Comparison of ENCODE assay signal across 21 mouse cellular contexts in the genomic region with DNA sequence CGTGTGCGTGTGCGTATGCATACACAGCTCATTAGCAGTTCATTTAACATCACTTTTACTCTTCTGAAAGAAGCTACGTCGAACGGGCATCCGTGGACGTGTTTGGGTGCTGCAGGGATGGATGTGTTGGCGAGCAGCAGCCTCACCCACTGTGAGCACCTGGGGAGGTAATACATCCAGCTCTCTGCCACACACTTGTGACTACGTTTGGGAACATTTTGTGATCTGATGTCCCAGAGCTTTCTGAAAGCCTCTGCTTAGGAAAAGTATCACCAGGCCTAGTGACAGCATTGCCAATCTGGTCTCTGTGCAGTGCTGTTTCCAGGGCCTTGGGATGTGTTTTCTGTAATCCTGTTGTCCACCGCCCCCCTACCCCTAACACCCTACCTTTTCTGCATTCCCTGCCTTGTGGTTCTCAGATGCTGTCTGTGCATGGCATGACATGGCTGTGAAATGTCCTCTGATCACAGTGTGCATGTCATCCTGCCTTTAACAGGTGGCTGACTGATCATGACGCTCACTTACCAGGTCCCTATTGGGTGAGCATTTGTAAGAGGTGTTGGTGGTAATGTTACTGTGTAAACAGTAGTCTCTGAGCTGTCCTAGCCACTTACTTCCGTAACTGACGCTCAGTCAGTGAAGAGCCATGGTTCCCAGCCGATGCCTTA.
DNase-seq lines count a peak whose midpoint lies in the region; TF ChIP-seq lines count a peak whose summit lies in the region.
"Had no signal": no experiment of that assay in that cellular context is flagged by ENCODE, and none has a peak within 500 bp of the region (broad histone marks: within the 10 kb centered on the region; RNA-seq: fewer than 3 reads in every experiment).

No protein-coding gene starts in this region.

- no peak for DNase-seq in gastrocnemius, adult 2 months
- DNase-seq in gastrocnemius, postnatal 4 days (ENCODE audit: low spot score in 2 of 2): no peak
- DNase-seq in layer of hippocampus, adult 9-11 months: peak; percentile 52
- no peak for DNase-seq in layer of hippocampus, postnatal 14 days (ENCODE audit: low spot score in 2 of 2)
- no peak for DNase-seq in forebrain, embryonic 10.5 days (ENCODE audit: extremely low spot score, low spot score)
- DNase-seq: adrenal gland, postnatal 14 days; cerebellum, adult 18-20 months; cerebellum, postnatal 10 days; embryo, embryonic 11 days; gastrocnemius, postnatal 25 days; heart, postnatal 14 days had no signal

- WGBS in forebrain, embryonic 10.5 days: 84% methylated on average over 15 of the region's 15 CpGs

- H3K79me3 ChIP-seq in C2C12 (ENCODE audit: low read depth): no peaks in the 10 kb centered on the region

- H3K27me3 ChIP-seq in C2C12 (ENCODE audit: control insufficient read depth, insufficient read depth, insufficient read length) (no peaks in the 10 kb centered on the region), myocyte (ENCODE audit: control insufficient read depth, insufficient read depth, insufficient read length) (no peaks in the 10 kb centered on the region)
- H3K27me3 ChIP-seq in forebrain, embryonic 10.5 days (ENCODE audit: poor library complexity, severe bottlenecking): peaks cover 45% of the 10 kb centered on the region
- H3K27me3 ChIP-seq: CH12.LX; forebrain, embryonic 15.5 days; heart, embryonic 15.5 days; hindbrain, embryonic 13.5 days; Patski had no signal

- H3K36me3 ChIP-seq in C2C12 (ENCODE audit: control insufficient read depth, insufficient read depth) (no peaks in the 10 kb centered on the region), myocyte (ENCODE audit: control insufficient read depth, insufficient read depth) (no peaks in the 10 kb centered on the region)
- H3K36me3 ChIP-seq in forebrain, embryonic 10.5 days (replicated peaks): no peaks in the 10 kb centered on the region
- H3K36me3 ChIP-seq: embryonic facial prominence, embryonic 15.5 days; forebrain, embryonic 15.5 days; heart, embryonic 15.5 days; hindbrain, embryonic 13.5 days had no signal

- H3K27ac ChIP-seq in gastrocnemius, adult 2 months: peak overlapping the region; percentile 1; the same call in 1 of the 2 replicates
- no peak overlapping the region for H3K27ac ChIP-seq in forebrain, embryonic 10.5 days
- H3K27ac ChIP-seq: embryonic facial prominence, embryonic 15.5 days; forebrain, embryonic 15.5 days; heart, embryonic 15.5 days; hindbrain, embryonic 13.5 days; hindbrain, postnatal 0 days had no signal

- TF ChIP-seq POLR2A in myocyte (IDR thresholded peaks at IDR 0.05; ENCODE audit: insufficient read length, low read depth): no peak

- no peaks in the 10 kb centered on the region for H3K9me3 ChIP-seq in forebrain, embryonic 10.5 days
- H3K9me3 ChIP-seq: embryonic facial prominence, embryonic 15.5 days; forebrain, embryonic 15.5 days; heart, embryonic 15.5 days; hindbrain, embryonic 13.5 days had no signal

- peaks cover 53% of the 10 kb centered on the region for H3K4me1 ChIP-seq in forebrain, embryonic 10.5 days

- intact Hi-C loops in gastrocnemius, adult 2 months (cut with DNase I): no loop called here

- H3K4me2 ChIP-seq in myocyte (ENCODE audit: low read depth): peak overlapping the region; percentile 28
- H3K4me2 ChIP-seq: embryonic facial prominence, embryonic 15.5 days; forebrain, embryonic 15.5 days; heart, embryonic 15.5 days; hindbrain, embryonic 13.5 days had no signal

- H3ac ChIP-seq in C2C12 (ENCODE audit: control insufficient read depth, insufficient read length, low read depth) (no peak overlapping the region), myocyte (ENCODE audit: control insufficient read depth, insufficient read length) (no peak overlapping the region)

- H3K4me3 ChIP-seq in gastrocnemius, adult 2 months: no peak overlapping the region
- no peak overlapping the region for H3K4me3 ChIP-seq in C2C12 (ENCODE audit: insufficient read depth, poor library complexity, severe bottlenecking)
- no peak overlapping the region for H3K4me3 ChIP-seq in myocyte
- no peak overlapping the region for H3K4me3 ChIP-seq in forebrain, embryonic 10.5 days
- H3K4me3 ChIP-seq: embryonic facial prominence, embryonic 15.5 days; erythroblast, embryonic 14.5 days; forebrain, embryonic 15.5 days; heart, embryonic 15.5 days; hindbrain, embryonic 13.5 days had no signal

- H3K79me2 ChIP-seq in C2C12 (ENCODE audit: control insufficient read depth, insufficient read depth) (no peaks in the 10 kb centered on the region), myocyte (ENCODE audit: control insufficient read depth, insufficient read depth) (no peaks in the 10 kb centered on the region)

- no peak for TF ChIP-seq CTCF in gastrocnemius, adult 2 months (IDR thresholded peaks at IDR 0.05)
- TF ChIP-seq CTCF in C2C12 (IDR thresholded peaks at IDR 0.05; ENCODE audit: control insufficient read depth, insufficient read depth, insufficient read length): no peak

TF ChIP-seq in C2C12, 6 proteins besides CTCF, POLR2A, EP300 and RAD21:
- TF ChIP-seq MYOG (IDR thresholded peaks at IDR 0.05; ENCODE audit: control insufficient read depth, extremely low read depth, insufficient read length): no peak
- no peak for TF ChIP-seq USF1 (IDR thresholded peaks at IDR 0.05; ENCODE audit: low read depth)
- no peak for TF ChIP-seq CEBPB (IDR thresholded peaks at IDR 0.05; ENCODE audit: low read depth)
- no peak for TF ChIP-seq MAX (IDR thresholded peaks at IDR 0.05)
- peak; percentile 47 for TF ChIP-seq MYOD1 (IDR thresholded peaks at IDR 0.05; ENCODE audit: control insufficient read depth, insufficient read length, low read depth)

TF ChIP-seq in myocyte, 11 proteins besides CTCF, POLR2A, EP300 and RAD21:
- TF ChIP-seq SRF (IDR thresholded peaks at IDR 0.05; ENCODE audit: control insufficient read depth, insufficient read length, low read depth) (no peak), MYOG (IDR thresholded peaks at IDR 0.05; ENCODE audit: control insufficient read depth in 1 of 3, insufficient read depth in 1 of 3, insufficient read length in 2 of 3, low read depth in 2 of 3) (no peak), E2F4 (IDR thresholded peaks at IDR 0.05; ENCODE audit: insufficient read depth) (no peak), MYOD1 (IDR thresholded peaks at IDR 0.05; ENCODE audit: control insufficient read depth in 1 of 3, insufficient read length in 2 of 3, low read depth in 2 of 3) (peak in 1 of 3 experiments; percentile 55)
